Mouse (Mus musculus): ENCODE data around the gene Sec63. TPM values are rescaled to one million over a fixed set of nuclear protein-coding genes. Genes with fewer than 3 reads are reported as not detected.

Sec63 gene
- polyA plus RNA-seq, 1 experiment from 2014 or later: 19.6 TPM

DNA sequence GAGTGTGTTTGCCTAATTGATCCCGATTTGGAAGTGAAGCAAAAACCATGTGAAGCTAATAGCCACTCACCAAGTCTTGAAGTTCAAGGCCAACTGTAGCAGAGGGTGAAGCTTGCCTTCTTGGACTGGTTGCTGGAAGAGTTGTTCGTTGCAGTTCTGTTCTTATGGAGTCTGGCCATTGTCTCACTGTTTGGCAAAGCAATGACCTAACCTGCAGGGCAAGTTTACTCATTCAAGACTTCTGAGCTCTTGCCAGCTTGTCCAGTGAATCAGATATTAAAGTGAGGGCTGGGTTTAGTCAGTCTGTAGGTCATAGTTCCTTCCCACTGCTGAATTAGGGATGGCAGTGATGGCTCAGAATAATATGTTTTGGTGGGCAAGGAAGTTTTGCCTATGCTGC is 7.0 kb upstream of the Sec63 start:
- no peaks in the 10 kb centered on the region for H3K4me1 ChIP-seq (replicated peaks; ENCODE audit: control insufficient read depth, insufficient read depth, low read length)
- H3K27me3 ChIP-seq (ENCODE audit: control insufficient read depth, insufficient read depth, low read depth, low read length): no peaks in the 10 kb centered on the region
- H3K4me2 ChIP-seq (ENCODE audit: low read depth, low read length): no peak overlapping the region
- no peak overlapping the region for H3K4me3 ChIP-seq (ENCODE audit: low read length)
- WGBS: 57% methylated on average over 2 of the region's 2 CpGs
- H3K36me3 ChIP-seq (ENCODE audit: control insufficient read depth, insufficient read depth, low read length): no peaks in the 10 kb centered on the region
- no peak for ATAC-seq (ENCODE audit: low read depth)
- no peaks in the 10 kb centered on the region for H3K9me3 ChIP-seq (ENCODE audit: control insufficient read depth, low read length)
- H3K27ac ChIP-seq (ENCODE audit: low read length): no peak overlapping the region
- no peak overlapping the region for H3K9ac ChIP-seq (ENCODE audit: low read length)

- no peak overlapping the region for H3K9ac ChIP-seq (ENCODE audit: low read length)
- WGBS: 74% methylated on average over 4 of the region's 4 CpGs
- no peak overlapping the region for H3K4me2 ChIP-seq (ENCODE audit: low read depth, low read length)
- no peak overlapping the region for H3K4me3 ChIP-seq (ENCODE audit: low read length)
- H3K36me3 ChIP-seq (ENCODE audit: control insufficient read depth, insufficient read depth, low read length): no peaks in the 10 kb centered on the region
- peaks cover 15% of the 10 kb centered on the region for H3K4me1 ChIP-seq (replicated peaks; ENCODE audit: control insufficient read depth, insufficient read depth, low read length)
- H3K27ac ChIP-seq (ENCODE audit: low read length): no peak overlapping the region
- H3K9me3 ChIP-seq (ENCODE audit: control insufficient read depth, low read length): no peaks in the 10 kb centered on the region
- H3K27me3 ChIP-seq (ENCODE audit: control insufficient read depth, insufficient read depth, low read depth, low read length): no peaks in the 10 kb centered on the region
- no peak for ATAC-seq (ENCODE audit: low read depth)
Measured at GRCm38 (mm10) chr10:42759741-42760140, 1.6 kb upstream of the Sec63 start.

DNA sequence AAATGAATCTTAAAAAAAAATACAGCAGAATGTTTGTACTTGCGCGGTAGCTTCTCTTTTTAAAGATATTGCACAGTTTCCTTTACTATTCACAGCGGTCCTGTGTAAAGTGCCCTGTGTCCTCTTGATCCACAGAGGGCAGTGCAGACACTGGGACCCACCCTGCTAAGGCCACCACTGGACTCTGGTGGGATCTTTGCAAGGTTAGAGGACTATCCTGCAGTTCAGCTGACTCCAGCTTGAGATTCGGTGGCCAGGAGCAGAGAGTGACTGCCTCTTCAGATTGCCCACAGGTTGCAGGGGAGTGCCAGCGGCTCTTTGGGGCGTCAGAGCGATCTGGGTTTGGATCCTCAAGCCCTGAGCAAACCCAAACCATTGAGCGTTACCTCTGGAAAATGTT is 967 bp upstream of the Sec63 start:
- Histone ChIP-seq H3K4me1 (replicated peaks; ENCODE audit: control insufficient read depth, insufficient read depth, low read length) (peaks cover 15% of the 10 kb centered on the region), H3K4me2 (ENCODE audit: low read depth, low read length) (no peak overlapping the region), H3K9ac (ENCODE audit: low read length) (no peak overlapping the region), H3K27ac (ENCODE audit: low read length) (no peak overlapping the region), H3K9me3 (ENCODE audit: control insufficient read depth, low read length) (no peaks in the 10 kb centered on the region), H3K4me3 (ENCODE audit: low read length) (no peak overlapping the region), H3K27me3 (ENCODE audit: control insufficient read depth, insufficient read depth, low read depth, low read length) (no peaks in the 10 kb centered on the region), H3K36me3 (ENCODE audit: control insufficient read depth, insufficient read depth, low read length) (no peaks in the 10 kb centered on the region)
- ATAC-seq (ENCODE audit: low read depth): no peak
- WGBS: 57% methylated on average over 8 of the region's 8 CpGs

- Histone ChIP-seq H3K4me3 (ENCODE audit: low read length) (peak overlapping the region; percentile 94), H3K4me1 (replicated peaks; ENCODE audit: control insufficient read depth, insufficient read depth, low read length) (peaks cover 15% of the 10 kb centered on the region), H3K9me3 (ENCODE audit: control insufficient read depth, low read length) (no peaks in the 10 kb centered on the region), H3K36me3 (ENCODE audit: control insufficient read depth, insufficient read depth, low read length) (no peaks in the 10 kb centered on the region), H3K27me3 (ENCODE audit: control insufficient read depth, insufficient read depth, low read depth, low read length) (no peaks in the 10 kb centered on the region), H3K9ac (ENCODE audit: low read length) (peak overlapping the region; percentile 97), H3K4me2 (ENCODE audit: low read depth, low read length) (peak overlapping the region; percentile 85), H3K27ac (ENCODE audit: low read length) (peak overlapping the region; percentile 90)
- under 1% methylated on average over 54 of the region's 66 CpGs for WGBS
- ATAC-seq (ENCODE audit: low read depth): peak; percentile 77
Measured at GRCm38 (mm10) chr10:42761901-42762669, 789 bp downstream of the Sec63 start.

DNA sequence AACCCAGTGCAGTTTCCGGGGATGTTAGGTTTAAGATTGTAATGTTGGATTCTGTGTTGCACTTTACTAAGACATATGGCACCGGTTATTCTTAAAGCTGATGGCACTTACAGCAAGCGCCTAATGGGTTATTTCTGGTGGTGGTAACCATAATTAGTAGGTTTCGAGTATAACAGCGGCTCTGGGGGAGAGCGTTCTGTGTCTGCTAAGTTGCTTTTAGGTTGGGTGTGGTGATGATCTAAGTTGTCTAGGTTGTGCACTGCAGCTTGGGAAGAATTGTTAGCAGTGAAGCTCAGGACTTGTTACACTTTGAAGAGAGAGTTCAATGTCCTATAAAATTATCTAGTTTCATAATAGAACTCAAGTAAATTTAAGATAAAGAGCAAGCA is 1.4 kb downstream of the Sec63 start:
- Histone ChIP-seq H3K9me3 (ENCODE audit: control insufficient read depth, low read length) (no peaks in the 10 kb centered on the region), H3K4me3 (ENCODE audit: low read length) (peak overlapping the region; percentile 94), H3K9ac (ENCODE audit: low read length) (peak overlapping the region; percentile 97), H3K27me3 (ENCODE audit: control insufficient read depth, insufficient read depth, low read depth, low read length) (no peaks in the 10 kb centered on the region), H3K36me3 (ENCODE audit: control insufficient read depth, insufficient read depth, low read length) (no peaks in the 10 kb centered on the region), H3K27ac (ENCODE audit: low read length) (peak overlapping the region; percentile 90), H3K4me2 (ENCODE audit: low read depth, low read length) (peak overlapping the region; percentile 85), H3K4me1 (replicated peaks; ENCODE audit: control insufficient read depth, insufficient read depth, low read length) (peaks cover 15% of the 10 kb centered on the region)
- ATAC-seq (ENCODE audit: low read depth): no peak
- WGBS: 1% methylated on average over 6 of the region's 6 CpGs

DNA sequence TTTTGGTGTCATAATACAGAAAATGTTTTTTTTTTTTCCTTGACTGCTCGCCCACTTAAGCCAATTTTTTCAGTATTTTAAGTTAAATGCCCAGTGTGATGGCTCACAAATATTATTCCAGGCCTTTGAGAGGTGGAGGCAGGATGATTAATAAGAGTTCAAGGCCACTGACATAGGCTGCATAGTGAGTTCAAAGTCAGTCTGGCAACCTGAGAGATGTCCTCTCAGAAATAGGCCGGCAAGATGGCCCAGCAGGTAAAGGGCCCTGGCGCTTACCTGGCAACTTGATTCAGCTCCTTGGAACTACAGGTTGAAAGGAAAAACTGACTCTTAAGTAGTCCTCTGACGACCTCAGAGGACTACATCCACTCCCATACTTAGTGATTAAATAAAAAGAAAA is 1.9 kb downstream of the Sec63 start:
- no peak for ATAC-seq (ENCODE audit: low read depth)
- H3K4me1 ChIP-seq (replicated peaks; ENCODE audit: control insufficient read depth, insufficient read depth, low read length): peaks cover 15% of the 10 kb centered on the region
- 28% methylated on average over 4 of the region's 4 CpGs for WGBS
- H3K27me3 ChIP-seq (ENCODE audit: control insufficient read depth, insufficient read depth, low read depth, low read length): no peaks in the 10 kb centered on the region
- peak overlapping the region; percentile 42 for H3K9ac ChIP-seq (ENCODE audit: low read length)
- no peaks in the 10 kb centered on the region for H3K36me3 ChIP-seq (ENCODE audit: control insufficient read depth, insufficient read depth, low read length)
- peak overlapping the region; percentile 94 for H3K4me3 ChIP-seq (ENCODE audit: low read length)
- peak overlapping the region; percentile 85 for H3K4me2 ChIP-seq (ENCODE audit: low read depth, low read length)
- H3K9me3 ChIP-seq (ENCODE audit: control insufficient read depth, low read length): no peaks in the 10 kb centered on the region
- H3K27ac ChIP-seq (ENCODE audit: low read length): no peak overlapping the region

GRCm38 (mm10) chr10:42765344-42765743 is 4.0 kb downstream of the Sec63 start:
- H3K4me1 ChIP-seq (replicated peaks; ENCODE audit: control insufficient read depth, insufficient read depth, low read length): peaks cover 15% of the 10 kb centered on the region
- H3K4me3 ChIP-seq (ENCODE audit: low read length): no peak overlapping the region
- no peaks in the 10 kb centered on the region for H3K27me3 ChIP-seq (ENCODE audit: control insufficient read depth, insufficient read depth, low read depth, low read length)
- H3K9me3 ChIP-seq (ENCODE audit: control insufficient read depth, low read length): no peaks in the 10 kb centered on the region
- no peaks in the 10 kb centered on the region for H3K36me3 ChIP-seq (ENCODE audit: control insufficient read depth, insufficient read depth, low read length)
- H3K4me2 ChIP-seq (ENCODE audit: low read depth, low read length): no peak overlapping the region
- no peak overlapping the region for H3K9ac ChIP-seq (ENCODE audit: low read length)
- H3K27ac ChIP-seq (ENCODE audit: low read length): no peak overlapping the region
- ATAC-seq (ENCODE audit: low read depth): no peak

DNA sequence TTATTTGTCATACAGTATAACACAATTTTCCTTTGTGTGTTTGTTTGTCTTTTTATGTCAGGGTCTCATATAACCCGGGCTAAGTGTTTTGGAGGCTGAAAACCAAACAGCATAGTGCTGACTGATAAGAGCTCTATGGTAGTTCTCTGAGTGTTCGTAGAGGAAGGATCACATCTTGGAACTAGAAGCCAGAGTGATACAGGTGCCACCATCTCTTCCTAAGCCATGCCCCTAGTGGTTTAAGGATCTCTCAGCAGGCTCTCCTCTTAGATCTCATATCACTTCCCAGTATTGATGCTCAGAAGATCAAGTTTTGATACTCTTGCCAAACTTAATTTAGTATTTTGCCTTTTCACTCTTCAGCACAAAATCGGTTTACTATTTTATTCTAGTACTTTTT is 14.2 kb downstream of the Sec63 start:
- H3K27me3 ChIP-seq (ENCODE audit: control insufficient read depth, insufficient read depth, low read depth, low read length): no peaks in the 10 kb centered on the region
- H3K27ac ChIP-seq (ENCODE audit: low read length): no peak overlapping the region
- H3K9ac ChIP-seq (ENCODE audit: low read length): no peak overlapping the region
- no peak overlapping the region for H3K4me3 ChIP-seq (ENCODE audit: low read length)
- WGBS: 63% methylated on average over 3 of the region's 3 CpGs
- no peaks in the 10 kb centered on the region for H3K9me3 ChIP-seq (ENCODE audit: control insufficient read depth, low read length)
- no peaks in the 10 kb centered on the region for H3K36me3 ChIP-seq (ENCODE audit: control insufficient read depth, insufficient read depth, low read length)
- no peak overlapping the region for H3K4me2 ChIP-seq (ENCODE audit: low read depth, low read length)
- no peaks in the 10 kb centered on the region for H3K4me1 ChIP-seq (replicated peaks; ENCODE audit: control insufficient read depth, insufficient read depth, low read length)
- ATAC-seq (ENCODE audit: low read depth): no peak

DNA sequence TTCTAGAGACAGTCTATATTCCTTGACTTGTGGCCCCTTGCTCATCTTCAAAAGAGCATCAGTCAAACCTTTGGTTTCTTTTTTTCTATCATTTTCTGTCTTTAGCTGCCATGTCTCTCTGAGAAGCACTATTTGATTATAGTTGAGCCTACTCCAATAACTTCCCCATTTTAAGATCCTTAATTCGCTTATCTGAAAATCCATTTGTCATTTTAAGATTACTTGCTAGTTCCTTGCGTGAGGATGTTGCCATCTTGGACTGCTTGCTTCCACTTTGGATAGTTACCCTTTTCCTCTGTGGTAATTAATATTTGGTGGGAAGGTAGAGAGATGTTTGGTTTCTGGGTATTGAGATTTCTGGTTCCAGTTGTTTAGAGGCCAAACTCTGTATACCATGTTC is 19.5 kb downstream of the Sec63 start:
- no peaks in the 10 kb centered on the region for H3K36me3 ChIP-seq (ENCODE audit: control insufficient read depth, insufficient read depth, low read length)
- no peak overlapping the region for H3K9ac ChIP-seq (ENCODE audit: low read length)
- H3K27me3 ChIP-seq (ENCODE audit: control insufficient read depth, insufficient read depth, low read depth, low read length): no peaks in the 10 kb centered on the region
- H3K4me2 ChIP-seq (ENCODE audit: low read depth, low read length): no peak overlapping the region
- no peak overlapping the region for H3K27ac ChIP-seq (ENCODE audit: low read length)
- H3K4me1 ChIP-seq (replicated peaks; ENCODE audit: control insufficient read depth, insufficient read depth, low read length): no peaks in the 10 kb centered on the region
- no peak overlapping the region for H3K4me3 ChIP-seq (ENCODE audit: low read length)
- H3K9me3 ChIP-seq (ENCODE audit: control insufficient read depth, low read length): no peaks in the 10 kb centered on the region
- no peak for ATAC-seq (ENCODE audit: low read depth)
- WGBS: 72% methylated on average over 2 of the region's 2 CpGs

DNA sequence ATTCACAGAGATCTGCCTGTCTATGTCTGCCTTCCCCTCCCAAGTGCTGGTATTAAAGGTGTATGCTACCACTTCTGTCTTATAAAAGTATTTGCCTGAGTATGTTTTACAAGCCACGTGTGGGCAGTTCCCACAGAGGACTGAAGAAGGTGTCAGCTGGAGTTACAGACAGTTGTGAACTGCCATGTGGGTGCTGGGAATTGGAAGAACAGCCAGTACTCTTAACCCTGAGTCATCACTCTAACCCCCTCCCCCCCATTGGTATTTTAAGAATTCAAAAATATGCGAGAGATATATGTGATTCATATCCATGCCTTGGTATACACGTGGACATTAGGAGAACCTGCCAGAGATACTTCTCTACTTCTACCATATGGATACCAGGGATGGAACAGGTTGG is 20.4 kb downstream of the Sec63 start:
- ATAC-seq (ENCODE audit: low read depth): no peak
- Histone ChIP-seq H3K4me1 (replicated peaks; ENCODE audit: control insufficient read depth, insufficient read depth, low read length) (no peaks in the 10 kb centered on the region), H3K27me3 (ENCODE audit: control insufficient read depth, insufficient read depth, low read depth, low read length) (no peaks in the 10 kb centered on the region), H3K9me3 (ENCODE audit: control insufficient read depth, low read length) (no peaks in the 10 kb centered on the region), H3K4me3 (ENCODE audit: low read length) (no peak overlapping the region), H3K9ac (ENCODE audit: low read length) (no peak overlapping the region), H3K36me3 (ENCODE audit: control insufficient read depth, insufficient read depth, low read length) (no peaks in the 10 kb centered on the region), H3K4me2 (ENCODE audit: low read depth, low read length) (no peak overlapping the region), H3K27ac (ENCODE audit: low read length) (no peak overlapping the region)
- WGBS: 31% methylated on average over 3 of the region's 3 CpGs

Data from lung, embryonic 16.5 days (tissue).